Mouse (Mus musculus): Measurements from ENCODE around the gene B3gat2.

The B3gat2 gene

GRCm38 (mm10) chr1:23761502-23762135 lies at the start of gene B3gat2:
Gene B3gat2, plus strand, starts transcription at chr1:23761753.
- no peak for DNase-seq (ENCODE audit: low read depth)

- DNase-seq (ENCODE audit: low read depth) = no peak
Measured at GRCm38 (mm10) chr1:23720326-23720725, 41.2 kb upstream of the B3gat2 start.

- no peak for DNase-seq (ENCODE audit: low read depth)
Measured at GRCm38 (mm10) chr1:23721036-23721435, 40.5 kb upstream of the B3gat2 start.

GRCm38 (mm10) chr1:23722469-23723372 lies 38.8 kb upstream of the B3gat2 start:
- DNase-seq (ENCODE audit: low read depth) = no peak

- DNase-seq (ENCODE audit: low read depth) = no peak
Measured at GRCm38 (mm10) chr1:23731324-23731723, 30.2 kb upstream of the B3gat2 start.

- no peak for DNase-seq (ENCODE audit: low read depth)
Measured at GRCm38 (mm10) chr1:23750864-23751532, 10.6 kb upstream of the B3gat2 start.

GRCm38 (mm10) chr1:23753091-23753490 lies 8.5 kb upstream of the B3gat2 start:
- no peak for DNase-seq (ENCODE audit: low read depth)

- DNase-seq (ENCODE audit: low read depth) = no peak
Measured at GRCm38 (mm10) chr1:23753591-23753990, 8.0 kb upstream of the B3gat2 start.

- DNase-seq (ENCODE audit: low read depth) = no peak
Measured at GRCm38 (mm10) chr1:23754340-23754739, 7.2 kb upstream of the B3gat2 start.

- DNase-seq (ENCODE audit: low read depth) = no peak
Measured at GRCm38 (mm10) chr1:23754967-23755366, 6.6 kb upstream of the B3gat2 start.

- no peak for DNase-seq (ENCODE audit: low read depth)
Measured at GRCm38 (mm10) chr1:23762136-23762687, 659 bp downstream of the B3gat2 start.

GRCm38 (mm10) chr1:23762782-23763630 lies 1.5 kb downstream of the B3gat2 start:
- DNase-seq (ENCODE audit: low read depth) = peak; percentile 43

GRCm38 (mm10) chr1:23763726-23764125 lies 2.2 kb downstream of the B3gat2 start:
- DNase-seq (ENCODE audit: low read depth) = no peak

- no peak for DNase-seq (ENCODE audit: low read depth)
Measured at GRCm38 (mm10) chr1:23764710-23765109, 3.2 kb downstream of the B3gat2 start.

GRCm38 (mm10) chr1:23773039-23773438 lies 11.5 kb downstream of the B3gat2 start:
- no peak for DNase-seq (ENCODE audit: low read depth)

- peak; percentile 24 for DNase-seq (ENCODE audit: low read depth)
Measured at GRCm38 (mm10) chr1:23792737-23793533, 31.4 kb downstream of the B3gat2 start.

- no peak for DNase-seq (ENCODE audit: low read depth)
Measured at GRCm38 (mm10) chr1:23798306-23798705, 36.8 kb downstream of the B3gat2 start.

- no peak for DNase-seq (ENCODE audit: low read depth)
Measured at GRCm38 (mm10) chr1:23821615-23822014, 60.1 kb downstream of the B3gat2 start.

- peak; percentile 64 for DNase-seq (ENCODE audit: low read depth)
Measured at GRCm38 (mm10) chr1:23826887-23827758, 65.6 kb downstream of the B3gat2 start.

GRCm38 (mm10) chr1:23834246-23834645 lies 72.7 kb downstream of the B3gat2 start:
- DNase-seq (ENCODE audit: low read depth) = no peak

Data from naive thymus-derived CD4-positive, alpha-beta T cell, adult 2 months (primary cell).